ENCODE assay signal across 19 mouse cellular contexts in genomic region chr19:56077491-56077890, GRCm38 (mm10).
DNase-seq lines count a peak whose midpoint lies in the region; TF ChIP-seq lines count a peak whose summit lies in the region.
"Had no signal": no experiment of that assay in that cellular context is flagged by ENCODE, and none has a peak within 500 bp of the region (broad histone marks: within the 10 kb centered on the region; RNA-seq: fewer than 3 reads in every experiment).

No protein-coding gene starts in this region.

- DNase-seq in gastrocnemius, adult 2 months: no peak
- no peak for DNase-seq in gastrocnemius, adult 8-10 months (ENCODE audit: low spot score in 2 of 2)
- peak; percentile 30 for DNase-seq in NIH3T3 (ENCODE audit: low read depth)
- no peak for DNase-seq in embryo, embryonic 11 days
- DNase-seq in kidney, adult 9 months: no peak
- DNase-seq: adrenal gland, adult 2 months; adrenal gland, postnatal 10 days; adrenal gland, postnatal 36 days; cerebellum, adult 11-12 months; cerebellum, adult 2 months; cerebellum, adult 9-10 months; cerebellum, postnatal 10 days; cerebellum, postnatal 25 days; forebrain, postnatal 0 days had no signal

- no peak for TF ChIP-seq POLR2A in embryonic fibroblast, embryonic 13.5 days (IDR thresholded peaks at IDR 0.05; ENCODE audit: low read depth, low read length)

- intact Hi-C loops in gastrocnemius, adult 2 months (cut with DNase I): no loop called here

- TF ChIP-seq CTCF in gastrocnemius, adult 2 months (IDR thresholded peaks at IDR 0.05): no peak
- TF ChIP-seq CTCF in embryonic fibroblast, embryonic 13.5 days (IDR thresholded peaks at IDR 0.05; ENCODE audit: borderline replicate concordance, insufficient read depth, low read length): no peak

- H3K4me3 ChIP-seq in gastrocnemius, adult 2 months: no peak overlapping the region
- H3K4me3 ChIP-seq in embryonic fibroblast, embryonic 13.5 days (ENCODE audit: insufficient read depth, low read length): no peak overlapping the region
- H3K4me3 ChIP-seq: embryonic facial prominence, embryonic 13.5 days; embryonic facial prominence, embryonic 15.5 days; forebrain, embryonic 13.5 days; forebrain, embryonic 15.5 days had no signal

- peak overlapping the region; percentile 79; the same call in 1 of the 2 replicates for H3K27ac ChIP-seq in gastrocnemius, adult 2 months
- H3K27ac ChIP-seq in embryonic fibroblast, embryonic 13.5 days (ENCODE audit: insufficient read depth, low read length): peak overlapping the region; percentile 21; the same call in 1 of the 2 replicates
- H3K27ac ChIP-seq: embryonic facial prominence, embryonic 13.5 days; embryonic facial prominence, embryonic 15.5 days; forebrain, embryonic 13.5 days; forebrain, embryonic 15.5 days had no signal

- H3K4me1 ChIP-seq in embryonic fibroblast, embryonic 13.5 days (ENCODE audit: control insufficient read depth, insufficient read depth, low read length): peaks cover 4% of the 10 kb centered on the region
- H3K4me1 ChIP-seq: forebrain, embryonic 13.5 days; forebrain, embryonic 15.5 days had no signal
